Mouse (Mus musculus): ENCODE measurements around the gene Gmpr. TPM values are rescaled to one million over a fixed set of nuclear protein-coding genes. Genes with fewer than 3 reads are reported as not detected.

The Gmpr gene
- 10 to 100 TPM; 63.7 to 66.9 TPM for total RNA-seq (2021)
- long read RNA-seq, experiment 1, transcript Gmpr-201 (9 exons, 1,580 nt) = major isoform, 70 of 204 reads
- long read RNA-seq, experiment 1, partial matches to known transcripts = 113 of 204 reads
- long read RNA-seq, experiment 1, other reads (novel, unspliced or antisense) = 21 of 204 reads
- long read RNA-seq, experiment 2, transcript Gmpr-201 (9 exons, 1,580 nt) = major isoform, 82 of 227 reads
- long read RNA-seq, experiment 2, partial matches to known transcripts = 111 of 227 reads
- long read RNA-seq, experiment 2, other reads (novel, unspliced or antisense) = 34 of 227 reads

DNA sequence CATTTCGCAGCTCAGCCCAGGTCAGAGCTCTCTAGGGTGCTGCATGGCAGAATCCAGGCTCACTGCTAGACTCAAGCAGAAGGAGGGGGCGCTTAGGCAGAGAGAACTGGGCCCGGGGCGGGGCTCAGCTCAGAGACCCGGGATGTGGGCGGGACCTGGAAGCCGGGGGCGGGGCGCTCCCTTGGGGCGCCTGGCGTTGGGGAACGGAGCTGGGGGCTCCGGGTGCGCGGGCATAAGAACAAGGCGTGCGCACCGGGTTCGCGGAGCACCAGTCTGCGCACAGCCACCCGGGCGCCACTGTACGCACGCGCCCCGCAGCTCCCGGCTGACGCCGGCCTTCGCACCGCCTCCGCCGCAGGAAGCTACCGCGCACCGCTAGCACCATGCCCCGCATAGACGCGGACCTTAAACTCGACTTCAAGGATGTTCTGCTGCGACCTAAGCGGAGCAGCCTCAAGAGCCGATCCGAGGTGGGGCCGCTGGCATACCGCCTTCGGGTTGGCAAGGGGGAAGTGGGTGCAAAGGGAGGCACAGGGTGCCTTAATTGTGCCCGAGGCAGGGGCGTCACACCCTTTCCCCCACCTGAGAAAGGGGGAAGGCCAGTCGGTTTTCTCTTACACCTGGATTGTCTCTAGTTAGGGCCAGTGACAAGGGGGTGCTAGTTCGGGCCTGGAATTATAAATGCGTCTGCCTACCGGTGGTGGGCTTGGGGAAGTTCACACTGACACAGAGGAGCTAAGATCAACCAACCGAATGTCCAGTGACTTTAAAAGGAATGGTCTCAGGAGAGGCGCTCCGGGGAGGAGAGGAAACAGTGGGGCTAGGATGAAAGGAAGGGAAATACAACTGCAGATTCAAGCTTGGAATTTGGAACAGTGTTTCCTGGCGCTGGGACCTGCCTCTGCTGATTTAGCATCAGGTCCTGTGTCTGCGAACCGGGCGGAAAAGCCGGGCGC is at the start of gene Gmpr:
Gene Gmpr, plus strand, starts transcription at position 171 of the 956 bp plus-strand sequence.
- peak within 1 kb of the TSS; percentile 88 for H3K4me3 ChIP-seq
- H3K27ac ChIP-seq = peak within 1 kb of the TSS; percentile 95
- peak; percentile 30 for TF ChIP-seq CTCF (conservative IDR thresholded peaks at IDR 0.05)
- DNase-seq (ENCODE audit: low spot score in 2 of 2) = peak; percentile 82 to 88

- DNase-seq (ENCODE audit: low spot score in 2 of 2) = no peak
- TF ChIP-seq CTCF (conservative IDR thresholded peaks at IDR 0.05) = no peak
- Histone ChIP-seq H3K4me3 (no peak overlapping the region), H3K27ac (no peak overlapping the region)
Observed at GRCm38 (mm10) chr13:45457459-45457858, 49.8 kb upstream of the Gmpr start.

DNA sequence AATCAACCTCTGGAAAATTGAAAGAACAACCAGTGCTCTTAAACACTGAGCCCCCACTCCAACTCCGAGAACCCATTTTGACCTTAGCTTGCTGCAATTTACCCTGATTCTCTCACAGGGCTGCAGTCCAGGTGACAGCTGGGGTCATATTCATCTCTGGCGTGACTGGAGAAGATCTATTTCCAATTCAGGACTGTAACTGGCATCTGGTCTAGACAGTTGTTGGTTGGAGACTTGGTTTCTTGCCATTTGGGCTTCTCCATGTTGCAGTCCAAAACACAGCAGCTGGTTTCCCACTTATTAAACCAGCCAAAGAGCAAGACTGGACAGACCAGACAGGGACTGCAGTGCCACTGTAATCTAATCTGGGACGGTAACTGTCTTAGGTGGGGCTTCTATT is 47.1 kb upstream of the Gmpr start:
- no peak for TF ChIP-seq CTCF (conservative IDR thresholded peaks at IDR 0.05)
- H3K27ac ChIP-seq = no peak overlapping the region
- H3K4me3 ChIP-seq = no peak overlapping the region
- DNase-seq (ENCODE audit: low spot score in 2 of 2) = no peak

- Histone ChIP-seq H3K27ac (no peak overlapping the region), H3K4me3 (no peak overlapping the region)
- no peak for TF ChIP-seq CTCF (conservative IDR thresholded peaks at IDR 0.05)
- DNase-seq (ENCODE audit: low spot score in 2 of 2) = peak in 1 of 2 experiments; percentile 40
Observed at GRCm38 (mm10) chr13:45461370-45461958, 45.8 kb upstream of the Gmpr start.

DNA sequence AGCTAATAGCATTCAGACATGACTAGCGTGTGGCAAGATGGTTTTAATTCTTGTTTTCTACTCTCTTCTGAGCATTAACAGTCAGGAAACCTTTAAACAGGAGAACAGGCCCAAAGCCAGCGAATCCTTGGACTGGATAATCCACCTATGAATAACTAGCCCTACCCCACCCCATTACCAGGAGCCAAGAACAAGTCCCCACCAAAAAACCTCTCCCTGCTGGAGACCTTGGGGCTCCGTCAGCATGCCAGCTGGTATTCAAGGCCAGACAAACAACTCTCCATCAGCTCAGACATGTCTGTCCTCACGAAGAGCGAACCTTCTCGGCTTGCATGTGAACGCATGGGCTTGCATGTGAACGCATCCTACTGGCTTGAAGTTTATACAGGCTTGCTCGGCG is 41.6 kb upstream of the Gmpr start:
- no peak for TF ChIP-seq CTCF (conservative IDR thresholded peaks at IDR 0.05)
- H3K27ac ChIP-seq = no peak overlapping the region
- no peak for DNase-seq (ENCODE audit: low spot score in 2 of 2)

GRCm38 (mm10) chr13:45466031-45466519 is 41.2 kb upstream of the Gmpr start:
- Histone ChIP-seq H3K4me3 (no peak overlapping the region), H3K27ac (no peak overlapping the region)
- no peak for DNase-seq (ENCODE audit: low spot score in 2 of 2)
- no peak for TF ChIP-seq CTCF (conservative IDR thresholded peaks at IDR 0.05)

More for the DNA sequence above, 41.6 kb upstream of the Gmpr start:
- no peak overlapping the region for H3K4me3 ChIP-seq

DNA sequence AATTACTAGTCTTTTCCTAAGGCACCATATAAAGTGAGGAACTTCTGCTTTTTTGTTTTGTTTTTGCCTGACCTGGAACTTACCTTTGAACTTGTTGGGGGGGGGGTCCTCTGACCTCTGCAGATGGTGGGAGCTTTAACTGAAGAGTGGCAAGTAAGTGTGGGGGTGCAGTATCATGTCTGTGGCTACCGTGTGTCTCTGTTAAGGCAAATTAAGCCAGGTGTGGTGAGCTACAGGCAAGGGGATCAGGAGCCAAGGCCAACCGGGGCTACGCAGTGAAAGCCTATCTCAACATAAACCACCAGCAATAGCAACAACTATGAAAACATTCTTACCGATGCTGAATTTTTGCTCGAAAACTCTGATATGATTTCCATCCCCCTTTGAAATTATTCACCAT is 38.5 kb upstream of the Gmpr start:
- H3K27ac ChIP-seq = no peak overlapping the region
- DNase-seq (ENCODE audit: low spot score in 2 of 2) = no peak
- no peak for TF ChIP-seq CTCF (conservative IDR thresholded peaks at IDR 0.05)
- no peak overlapping the region for H3K4me3 ChIP-seq

DNA sequence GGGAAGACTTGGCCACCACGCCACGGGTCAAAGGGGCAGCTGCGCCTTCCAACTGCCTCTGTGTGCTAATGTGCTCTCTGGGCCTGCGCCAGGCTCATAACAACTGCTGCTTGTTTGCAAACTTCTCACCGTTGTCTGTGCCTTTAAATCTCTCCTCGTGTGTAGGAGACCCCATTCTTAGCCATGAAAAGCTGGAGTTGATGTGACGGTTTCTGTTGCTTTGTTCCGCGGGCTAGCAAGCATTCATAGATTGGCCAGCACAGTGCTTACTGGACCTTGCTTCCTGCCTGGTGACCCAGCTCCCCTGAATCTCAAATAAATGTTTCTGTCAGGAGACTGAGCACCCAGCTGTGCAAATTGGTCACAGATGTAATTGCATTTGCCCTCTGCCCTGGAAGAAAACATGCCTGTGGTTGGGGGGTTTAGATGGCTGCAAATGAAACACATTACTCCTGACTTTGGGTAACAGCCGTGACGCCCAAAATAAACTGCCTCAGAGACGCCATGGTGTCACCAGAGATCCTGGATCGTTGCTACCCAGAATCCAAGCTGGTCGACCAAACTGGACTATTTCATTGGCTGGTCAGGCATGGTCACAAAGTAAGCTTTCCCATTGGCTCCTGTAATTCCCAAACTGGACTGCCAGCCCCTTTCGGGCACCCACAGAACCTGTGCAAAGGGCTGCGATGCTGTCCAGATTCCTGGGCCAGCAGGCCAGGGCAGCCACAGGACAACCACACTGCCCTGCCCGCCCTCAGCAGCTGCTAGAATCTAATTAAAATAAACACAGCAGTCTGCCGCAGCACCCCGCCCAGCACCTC is 37.6 kb upstream of the Gmpr start:
- TF ChIP-seq CTCF (conservative IDR thresholded peaks at IDR 0.05) = no peak

DNA sequence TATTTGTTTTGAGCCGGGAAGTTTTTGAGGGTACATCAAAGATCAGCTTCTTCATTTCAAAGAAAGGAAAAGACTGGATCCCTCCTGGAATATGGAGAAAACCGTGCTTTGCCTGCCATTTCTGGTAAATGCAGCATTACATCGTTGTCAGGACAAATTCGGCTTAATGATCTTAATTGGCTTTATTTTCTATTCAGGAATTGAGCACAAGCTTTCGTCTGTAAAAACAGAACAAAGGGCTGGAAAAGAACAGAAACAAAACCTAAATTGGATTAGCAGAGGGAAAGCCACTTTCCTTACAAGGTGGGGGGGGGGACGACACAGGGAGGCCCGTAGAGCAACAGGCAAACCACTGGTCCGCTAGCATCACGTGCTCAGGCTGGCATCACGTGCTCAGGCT is 33.9 kb upstream of the Gmpr start:
- DNase-seq (ENCODE audit: low spot score in 2 of 2) = no peak
- no peak for TF ChIP-seq CTCF (conservative IDR thresholded peaks at IDR 0.05)

More for the DNA sequence above, 37.6 kb upstream of the Gmpr start:
- DNase-seq (ENCODE audit: low spot score in 2 of 2) = no peak
- H3K27ac ChIP-seq = no peak overlapping the region
- no peak overlapping the region for H3K4me3 ChIP-seq

GRCm38 (mm10) chr13:45475297-45475696 is 31.9 kb upstream of the Gmpr start:
- Histone ChIP-seq H3K4me3 (no peak overlapping the region), H3K27ac (no peak overlapping the region)
- DNase-seq (ENCODE audit: low spot score in 2 of 2) = no peak
- TF ChIP-seq CTCF (conservative IDR thresholded peaks at IDR 0.05) = no peak

More for the DNA sequence above, 33.9 kb upstream of the Gmpr start:
- Histone ChIP-seq H3K4me3 (no peak overlapping the region), H3K27ac (no peak overlapping the region)

DNA sequence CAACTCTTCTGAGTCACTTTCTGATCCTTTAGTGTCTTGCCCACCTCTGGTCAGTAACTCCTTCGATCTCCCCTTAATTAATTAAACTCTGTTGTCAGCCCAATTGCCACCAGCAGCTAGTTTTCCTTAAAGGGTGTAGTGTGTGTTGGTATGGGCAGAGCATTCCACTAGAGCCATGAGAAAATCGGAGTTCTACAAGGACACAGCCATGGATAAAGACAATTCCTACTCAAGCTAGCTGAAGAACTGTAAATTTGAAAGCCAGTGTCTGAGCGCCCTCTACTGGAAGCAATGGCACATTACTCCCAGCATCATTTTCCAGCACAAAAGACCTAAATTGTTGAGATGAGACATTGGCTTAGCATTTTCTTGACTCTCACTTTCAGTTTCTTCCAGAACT is 30.1 kb upstream of the Gmpr start:
- peak; percentile 83 to 85 for DNase-seq (ENCODE audit: low spot score in 2 of 2)
- H3K4me3 ChIP-seq = no peak overlapping the region
- TF ChIP-seq CTCF (conservative IDR thresholded peaks at IDR 0.05) = peak; percentile 99
- 0 out of 2 replicates have a peak overlapping the region, but pooled peaks have one; percentile 25 for H3K27ac ChIP-seq

GRCm38 (mm10) chr13:45479951-45480350 is 27.3 kb upstream of the Gmpr start:
- no peak for DNase-seq (ENCODE audit: low spot score in 2 of 2)
- no peak overlapping the region for H3K27ac ChIP-seq
- TF ChIP-seq CTCF (conservative IDR thresholded peaks at IDR 0.05) = no peak
- no peak overlapping the region for H3K4me3 ChIP-seq

Measured in layer of hippocampus, adult 2 months (tissue).